Mouse (Mus musculus): ENCODE measurements around the gene Wdfy3.

DNA sequence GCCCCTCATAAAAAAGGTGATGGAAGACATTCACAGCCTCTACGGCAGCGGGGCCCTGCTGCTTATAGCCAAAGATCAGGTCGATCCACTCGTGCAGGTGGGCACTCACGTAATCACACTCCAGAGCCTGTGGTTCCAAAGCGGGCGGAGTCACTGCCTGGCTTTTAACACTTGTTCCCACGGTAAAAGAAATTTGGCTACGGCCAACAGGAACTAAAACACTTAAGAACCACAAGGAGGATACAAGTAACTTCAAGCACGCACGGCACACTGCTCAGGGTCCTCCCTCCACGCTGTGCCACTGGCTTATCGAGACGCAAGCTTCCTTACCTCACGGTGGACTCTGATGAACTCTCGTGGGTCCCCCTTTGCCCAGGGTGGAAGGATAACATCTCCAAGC is 214.2 kb downstream of the Wdfy3 start:
- TF ChIP-seq POLR2A (IDR thresholded peaks at IDR 0.05; ENCODE audit: borderline replicate concordance, extremely low read depth, insufficient read depth, insufficient read length, poor library complexity, severe bottlenecking), result no peak
- TF ChIP-seq CTCF (IDR thresholded peaks at IDR 0.05; ENCODE audit: borderline replicate concordance, extremely low read depth, insufficient read depth, insufficient read length), result no peak

Measured in brain, embryonic 14.5 days (tissue).